Mouse (Mus musculus) intestine, embryonic 14.5 days (tissue): ENCODE data around the gene Dennd2d. TPM values are rescaled to one million over a fixed set of nuclear protein-coding genes. Genes with fewer than 3 reads are reported as not detected.

Source experiments
- ATAC-seq: fragments of 200-750 bp; cut with Nextera tagmentation; replicated peaks from 2 replicates; pipeline ENCODE4 v1.8.0; 2017; ENCODE audit warnings: low read depth, moderate number of reproducible peaks, moderate TSS enrichment, moderate library complexity; ENCODE audit not compliant: low FRiP score, low TSS enrichment
- DNase-seq: peaks from one replicate; pipeline ENCODE4 v3.0.0-alpha.2; 2018; ENCODE audit warnings: low spot score
- H3K27ac ChIP-seq: fragments of 300-500 bp; sonication (generic); 2 replicates; pipeline ENCODE4 v1.5.1; 2014; ENCODE audit warnings: low read depth, mild to moderate bottlenecking, control low read depth
- H3K27me3 ChIP-seq: fragments of 300-500 bp; sonication (generic); replicated peaks from 2 replicates; pipeline ENCODE4 v1.6.1; 2014; ENCODE audit warnings: low read length, control low read depth; ENCODE audit not compliant: control insufficient read depth, insufficient read depth
- H3K36me3 ChIP-seq: fragments of 300-500 bp; sonication (generic); 2 replicates; pipeline ENCODE4 v1.6.1; 2014; ENCODE audit warnings: low read length, control low read depth; ENCODE audit not compliant: control insufficient read depth, insufficient read depth
- H3K4me1 ChIP-seq: fragments of 300-500 bp; sonication (generic); replicated peaks from 2 replicates; pipeline ENCODE4 v1.6.1; 2014; ENCODE audit warnings: low read length, control low read depth, mixed read lengths; ENCODE audit not compliant: control insufficient read depth, insufficient read depth
- H3K4me2 ChIP-seq: fragments of 300-500 bp; sonication (generic); 2 replicates; pipeline ENCODE4 v1.6.1; 2014; ENCODE audit warnings: low read length
- H3K4me3 ChIP-seq: fragments of 300-500 bp; sonication (generic); 2 replicates; pipeline ENCODE4 v1.5.1; 2014; ENCODE audit warnings: low read depth, low read length, control low read depth, mixed read lengths
- H3K9ac ChIP-seq: fragments of 300-500 bp; sonication (generic); 2 replicates; pipeline ENCODE4 v1.6.1; 2014; ENCODE audit warnings: mild to moderate bottlenecking, low read length
- H3K9me3 ChIP-seq: fragments of 300-500 bp; sonication (generic); 2 replicates; pipeline ENCODE4 v1.6.1; 2016; ENCODE audit warnings: low read length, control low read depth; ENCODE audit not compliant: control insufficient read depth
- WGBS: fragments of 180-500 bp; shearing (Covaris S2); extraction: QIAGEN DNeasy Blood & Tissue Kit; methylation state at CpG from one replicate; pipeline ENCODE4 v1.1.7; 2014; 5-methylcytosine and 5-hydroxymethylcytosine counted together
- polyA plus RNA-seq: library from polyadenylated mRNA; unstranded; fragments of >200 nt; fragmentation: Nextera tagmentation; extraction: Ambion mirVana; gene quantifications from 2 replicates; pipeline ENCODE4 v1.2.1, GENCODE M21; 2014

Gene Dennd2d
- polyA plus RNA-seq, 1 experiment from 2014 or later, result 13.5 TPM

- DNase-seq (no peak), ATAC-seq (peak; percentile 56)
- peaks cover 10% of the 10 kb centered on the region for H3K36me3 ChIP-seq
- peaks cover 17% of the 10 kb centered on the region; the same call in 1 of the 2 replicates for H3K4me1 ChIP-seq
- H3K27ac ChIP-seq, result peak overlapping the region; percentile 97
- H3K4me2 ChIP-seq, result peak overlapping the region; percentile 78
- peak overlapping the region; percentile 91 for H3K9ac ChIP-seq
- WGBS, result under 1% methylated on average over 27 of the region's 27 CpGs
- peak overlapping the region; percentile 82 for H3K4me3 ChIP-seq
- no peaks in the 10 kb centered on the region for H3K27me3 ChIP-seq
- no peaks in the 10 kb centered on the region for H3K9me3 ChIP-seq
Observed at GRCm38 (mm10) chr3:106547924-106548539, 65.8 kb downstream of the Dennd2d start.

- Histone ChIP-seq H3K27ac (no peak overlapping the region), H3K36me3 (peaks cover 19% of the 10 kb centered on the region), H3K4me1 (peaks cover 17% of the 10 kb centered on the region; the same call in 1 of the 2 replicates), H3K9me3 (no peaks in the 10 kb centered on the region), H3K4me2 (peak overlapping the region; percentile 78), H3K27me3 (no peaks in the 10 kb centered on the region), H3K4me3 (peak overlapping the region; percentile 82), H3K9ac (no peak overlapping the region)
- ATAC-seq, result no peak
- no peak for DNase-seq
- WGBS, result 21% methylated on average over 3 of the region's 3 CpGs
Observed at GRCm38 (mm10) chr3:106548971-106549370, 66.8 kb downstream of the Dennd2d start.

Other genes starting within 250 kb of the Dennd2d start
- gene Chil6, start 76.2 kb upstream of the Dennd2d start, polyA plus RNA-seq, result not detected in 2 replicates
- gene Dram2, start 65.4 kb downstream of the Dennd2d start, polyA plus RNA-seq, result 81.7 and 82.2 TPM in 2 replicates
- 48.7 and 54.0 TPM in 2 replicates for gene Cept1, start 65.4 kb downstream of the Dennd2d start, polyA plus RNA-seq
- 15.3 and 16.3 TPM in 2 replicates for gene Lrif1, start 202.6 kb downstream of the Dennd2d start, polyA plus RNA-seq